ENCODE assay signal across 21 mouse cellular contexts in the genomic region with DNA sequence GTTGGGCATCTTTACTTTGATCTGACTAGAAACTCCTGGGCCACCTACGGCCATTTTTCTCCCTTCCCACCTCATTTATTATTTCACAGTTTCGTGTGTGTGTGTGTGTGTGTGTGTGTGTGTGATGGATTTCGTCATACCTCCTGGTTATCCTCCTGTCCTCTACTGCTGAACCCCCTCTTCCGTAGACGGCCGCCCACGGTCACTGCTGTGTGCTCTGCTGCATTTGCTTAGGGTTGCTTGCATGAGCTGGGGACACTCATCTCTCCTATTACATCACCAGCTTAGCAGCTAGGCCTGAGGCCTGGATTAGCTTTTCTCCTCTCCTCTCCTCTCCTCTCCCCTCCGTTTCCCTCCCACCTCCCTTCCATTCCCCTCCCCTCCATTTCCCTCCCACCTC. TPM values are rescaled to one million over a fixed set of nuclear protein-coding genes. Genes with fewer than 3 reads are reported as not detected.
DNase-seq lines count a peak whose midpoint lies in the region; ATAC-seq and TF ChIP-seq lines count a peak whose summit lies in the region.
"Had no signal": no experiment of that assay in that cellular context is flagged by ENCODE, and none has a peak within 500 bp of the region (broad histone marks: within the 10 kb centered on the region; RNA-seq: fewer than 3 reads in every experiment).

No protein-coding gene starts in this region.

- H3K4me3 ChIP-seq in liver, embryonic 15.5 days (replicated peaks): no peak overlapping the region
- H3K4me3 ChIP-seq in liver, embryonic 11.5 days (ENCODE audit: low read depth, low read length): no peak overlapping the region
- H3K4me3 ChIP-seq in liver, postnatal 0 days (ENCODE audit: low read depth, low read length): no peak overlapping the region
- H3K4me3 ChIP-seq: heart, embryonic 10.5 days; hindbrain, embryonic 15.5 days had no signal

- no peak overlapping the region; the same call in 1 of the 2 replicates for H3K27ac ChIP-seq in liver, embryonic 15.5 days (replicated peaks)
- no peak overlapping the region for H3K27ac ChIP-seq in liver, embryonic 11.5 days (ENCODE audit: low read depth, low read length)
- H3K27ac ChIP-seq in liver, postnatal 0 days (ENCODE audit: low read depth): no peak overlapping the region
- H3K27ac ChIP-seq: heart, embryonic 10.5 days; hindbrain, embryonic 15.5 days had no signal

- no peaks in the 10 kb centered on the region for H3K27me3 ChIP-seq in liver, embryonic 15.5 days
- H3K27me3 ChIP-seq in liver, embryonic 11.5 days (replicated peaks; ENCODE audit: control insufficient read depth, insufficient read depth, low read length): no peaks in the 10 kb centered on the region
- H3K27me3 ChIP-seq in liver, postnatal 0 days (ENCODE audit: insufficient read depth, low read length): no peaks in the 10 kb centered on the region
- H3K27me3 ChIP-seq: hindbrain, embryonic 15.5 days had no signal

- TF ChIP-seq CTCF in liver, postnatal 0 days (IDR thresholded peaks at IDR 0.05; ENCODE audit: low read depth): no peak

- no peak overlapping the region for H3K4me2 ChIP-seq in liver, embryonic 15.5 days
- no peak overlapping the region for H3K4me2 ChIP-seq in liver, embryonic 11.5 days
- no peak overlapping the region for H3K4me2 ChIP-seq in liver, postnatal 0 days (ENCODE audit: low read depth, low read length)
- H3K4me2 ChIP-seq: hindbrain, embryonic 15.5 days had no signal

- H3K9ac ChIP-seq in liver, embryonic 15.5 days: no peak overlapping the region
- no peak overlapping the region for H3K9ac ChIP-seq in liver, embryonic 11.5 days (ENCODE audit: low read depth, low read length)
- no peak overlapping the region for H3K9ac ChIP-seq in liver, postnatal 0 days (replicated peaks)
- H3K9ac ChIP-seq: forebrain, postnatal 0 days; hindbrain, embryonic 15.5 days had no signal

- WGBS in liver, embryonic 15.5 days (ENCODE audit: insufficient replicate concordance): 57% methylated on average over 7 of the region's 8 CpGs
- 80% methylated on average over 7 of the region's 8 CpGs for WGBS in liver, embryonic 11.5 days
- 47% methylated on average over 7 of the region's 8 CpGs for WGBS in liver, postnatal 0 days (ENCODE audit: insufficient replicate concordance)

- no peak for TF ChIP-seq EP300 in liver, postnatal 0 days (IDR thresholded peaks at IDR 0.05; ENCODE audit: low read depth)

- ATAC-seq in frontal cortex, adult (ENCODE audit: low TSS enrichment): peak; percentile 94
- peak; percentile 69 for ATAC-seq in liver, embryonic 15.5 days (ENCODE audit: insufficient read depth)
- no peak for ATAC-seq in liver, embryonic 11.5 days (replicated peaks; ENCODE audit: low FRiP score)
- peak; percentile 75 for ATAC-seq in liver, postnatal 0 days
- ATAC-seq: forebrain, postnatal 0 days had no signal

- DNase-seq in frontal cortex, postnatal 14 days (ENCODE audit: low spot score in 2 of 2): no peak
- no peak for DNase-seq in liver, embryonic 11.5 days (ENCODE audit: low spot score)
- DNase-seq in brain, adult 2 months (ENCODE audit: low read depth, low spot score): peak; percentile 68
- DNase-seq in liver, postnatal 0 days: peak; percentile 30
- DNase-seq in spleen, adult 12 weeks (ENCODE audit: low spot score): no peak
- DNase-seq: adrenal gland, postnatal 25 days; cerebellum, adult 2 months; forebrain, postnatal 0 days; gastrocnemius, postnatal 10 days; heart, postnatal 36 days; kidney, adult 2 months; left cerebral cortex, postnatal 4 days; lung, adult 18-20 months; right cerebral cortex, postnatal 4 days had no signal

- H3K9me3 ChIP-seq in liver, embryonic 15.5 days (replicated peaks): no peaks in the 10 kb centered on the region
- H3K9me3 ChIP-seq in liver, embryonic 11.5 days (ENCODE audit: control insufficient read depth, low read length): no peaks in the 10 kb centered on the region
- H3K9me3 ChIP-seq in liver, postnatal 0 days (ENCODE audit: low read length): no peaks in the 10 kb centered on the region
- H3K9me3 ChIP-seq: heart, embryonic 10.5 days; hindbrain, embryonic 15.5 days had no signal

- no peaks in the 10 kb centered on the region for H3K36me3 ChIP-seq in liver, embryonic 15.5 days (replicated peaks)
- no peaks in the 10 kb centered on the region for H3K36me3 ChIP-seq in liver, embryonic 11.5 days (ENCODE audit: control insufficient read depth, insufficient read depth, low read length)
- no peaks in the 10 kb centered on the region; the same call in 1 of the 2 replicates for H3K36me3 ChIP-seq in liver, postnatal 0 days (replicated peaks; ENCODE audit: insufficient read depth, low read length)
- H3K36me3 ChIP-seq: heart, embryonic 10.5 days; hindbrain, embryonic 15.5 days had no signal

- H3K4me1 ChIP-seq in liver, embryonic 15.5 days (replicated peaks): peaks cover 28% of the 10 kb centered on the region
- peaks cover 8% of the 10 kb centered on the region for H3K4me1 ChIP-seq in liver, embryonic 11.5 days (replicated peaks; ENCODE audit: control insufficient read depth, insufficient read depth, low read length)
- peaks cover 18% of the 10 kb centered on the region for H3K4me1 ChIP-seq in liver, postnatal 0 days (ENCODE audit: insufficient read depth)
- H3K4me1 ChIP-seq: hindbrain, embryonic 15.5 days had no signal

RNA-seq across cellular contexts. Expression of a gene that starts 19.3 kb away (rescaled TPM):
- 0.30 and 0.31 TPM in 2 replicates for polyA plus RNA-seq in liver, embryonic 15.5 days (2015; fragmentation: Nextera tagmentation; extraction: Ambion mirVana)
- polyA plus RNA-seq in liver, embryonic 11.5 days (2014; fragmentation: Nextera tagmentation; extraction: Ambion mirVana): 0.12 and 0.19 TPM in 2 replicates
- polyA plus RNA-seq in liver, postnatal 0 days (2015; fragmentation: Nextera tagmentation; extraction: Ambion mirVana): 0.78 and 0.89 TPM in 2 replicates
- polyA plus RNA-seq: cerebellum, adult 2 months; embryonic facial prominence, embryonic 11.5 days; testis, adult 2 months had no signal

RNA-seq across cellular contexts. Expression of a gene that starts 19.4 kb away (rescaled TPM):
- polyA plus RNA-seq in liver, embryonic 15.5 days (2015; fragmentation: Nextera tagmentation; extraction: Ambion mirVana): 21.6 and 27.2 TPM in 2 replicates
- polyA plus RNA-seq in liver, embryonic 11.5 days (2014; fragmentation: Nextera tagmentation; extraction: Ambion mirVana): 5.4 and 6.0 TPM in 2 replicates
- 49.4 and 57.7 TPM in 2 replicates for polyA plus RNA-seq in liver, postnatal 0 days (2015; fragmentation: Nextera tagmentation; extraction: Ambion mirVana)
- polyA plus RNA-seq: embryonic facial prominence, embryonic 11.5 days; neural tube, embryonic 14.5 days had no signal

RNA-seq across cellular contexts. Expression of a gene that starts 56.0 kb away (rescaled TPM):
- 2.2 and 3.1 TPM in 2 replicates for polyA plus RNA-seq in liver, embryonic 15.5 days (2015; fragmentation: Nextera tagmentation; extraction: Ambion mirVana)
- 1.8 and 2.2 TPM in 2 replicates for polyA plus RNA-seq in liver, embryonic 11.5 days (2014; fragmentation: Nextera tagmentation; extraction: Ambion mirVana)
- 1.4 TPM in 2 replicates for polyA plus RNA-seq in liver, postnatal 0 days (2015; fragmentation: Nextera tagmentation; extraction: Ambion mirVana)

RNA-seq across cellular contexts. Expression of a gene that starts 56.7 kb away (rescaled TPM):
- polyA plus RNA-seq in liver, embryonic 15.5 days (2015; fragmentation: Nextera tagmentation; extraction: Ambion mirVana): 22.3 and 23.6 TPM in 2 replicates
- 50.2 and 53.0 TPM in 2 replicates for polyA plus RNA-seq in liver, embryonic 11.5 days (2014; fragmentation: Nextera tagmentation; extraction: Ambion mirVana)
- 20.0 and 21.1 TPM in 2 replicates for polyA plus RNA-seq in liver, postnatal 0 days (2015; fragmentation: Nextera tagmentation; extraction: Ambion mirVana)

Comparison
In these comparisons a context has a peak if more than half of its experiments do, and no peak if none do; other contexts are left out.
1. DNase-seq: peak in brain, adult 2 months (single experiment) and liver, postnatal 0 days (single experiment); none in frontal cortex, postnatal 14 days (0 of 2), liver, embryonic 11.5 days (single experiment) and spleen, adult 12 weeks (single experiment).